Mouse (Mus musculus) fibroblast of lung, adult 2 months (primary cell): ENCODE results near the gene Sfpq.

ENCODE experiments used
- DNase-seq: peaks from one replicate; pipeline ENCODE4 v3.0.0-alpha.2; 2011; ENCODE audit warnings: low read depth

Gene Sfpq

GRCm38 (mm10) chr4:127027228-127028190, 6.4 kb downstream of the Sfpq start:
- peak; percentile 25 for DNase-seq

- DNase-seq: no peak
These were observed 16.0 kb downstream of the Sfpq start for GRCm38 (mm10) chr4:127037158-127037557.

- no peak for DNase-seq
These were observed 17.0 kb downstream of the Sfpq start for GRCm38 (mm10) chr4:127037908-127038827.

GRCm38 (mm10) chr4:127038828-127039349, 17.8 kb downstream of the Sfpq start:
- DNase-seq: no peak

- no peak for DNase-seq
These were observed 18.9 kb downstream of the Sfpq start for GRCm38 (mm10) chr4:127039871-127040483.

- DNase-seq: no peak
These were observed 22.4 kb downstream of the Sfpq start for GRCm38 (mm10) chr4:127043540-127043939.

GRCm38 (mm10) chr4:127051121-127051520, 30.0 kb downstream of the Sfpq start:
- DNase-seq: no peak

- no peak for DNase-seq
These were observed 31.9 kb downstream of the Sfpq start for GRCm38 (mm10) chr4:127053071-127053470.

- no peak for DNase-seq
These were observed 33.5 kb downstream of the Sfpq start for GRCm38 (mm10) chr4:127054522-127055198.

GRCm38 (mm10) chr4:127060585-127061290, 39.6 kb downstream of the Sfpq start, which contains the start of gene Zmym1:
Gene Zmym1 (minus strand): TSS chr4:127061152.
- peak; percentile 78 for DNase-seq

- DNase-seq: no peak
These were observed 42.9 kb downstream of the Sfpq start for GRCm38 (mm10) chr4:127064051-127064450.

GRCm38 (mm10) chr4:127074915-127075314, 53.8 kb downstream of the Sfpq start:
- no peak for DNase-seq

- DNase-seq: peak; percentile 85
These were observed 55.9 kb downstream of the Sfpq start, which contains the start of gene Zmym6 for GRCm38 (mm10) chr4:127076875-127077548. Gene Zmym6 (plus strand): TSS chr4:127077383.

GRCm38 (mm10) chr4:127080806-127081205, 59.7 kb downstream of the Sfpq start:
- DNase-seq: no peak

- DNase-seq: no peak
These were observed 62.0 kb downstream of the Sfpq start for GRCm38 (mm10) chr4:127083131-127083530.

- DNase-seq: no peak
These were observed 64.6 kb downstream of the Sfpq start for GRCm38 (mm10) chr4:127085761-127086160.
